Mouse (Mus musculus): ENCODE results near the gene Ing3.

DNA sequence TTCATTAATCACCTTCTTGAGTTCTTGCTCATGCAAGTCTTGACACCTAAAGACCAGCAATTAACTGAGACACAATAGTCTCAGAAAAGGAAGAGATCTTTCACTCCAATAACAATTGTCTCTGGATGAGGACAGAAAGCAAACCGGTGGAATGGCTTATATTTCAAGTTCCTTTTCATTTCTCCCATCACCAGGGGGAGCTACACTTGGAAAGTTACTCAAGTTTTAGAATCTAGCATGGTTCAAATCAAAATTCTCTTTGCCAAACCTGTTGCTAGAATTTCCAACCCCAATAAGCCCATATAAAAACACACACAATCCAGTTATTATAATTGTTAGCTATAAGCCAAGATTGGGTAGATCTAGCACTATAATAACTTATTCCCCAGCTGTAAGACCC is 25.2 kb upstream of the Ing3 start:
- TF ChIP-seq GATA1 (IDR thresholded peaks at IDR 0.05; ENCODE audit: borderline replicate concordance, low read length) (no peak), CTCF (IDR thresholded peaks at IDR 0.05; ENCODE audit: low read depth, low read length) (no peak), TAL1 (conservative IDR thresholded peaks at IDR 0.05; ENCODE audit: low read depth, low read length) (no peak)

Measured in G1E (cell line).